Mouse (Mus musculus): ENCODE results near the gene Lrch4. TPM values are rescaled to one million over a fixed set of nuclear protein-coding genes. Genes with fewer than 3 reads are reported as not detected.

The Lrch4 gene
- 17.5 and 29.1 TPM in 2 replicates for polyA plus RNA-seq (2011; ENCODE audit: insufficient read length, low read depth, missing spikeins)

GRCm38 (mm10) chr5:137628498-137629305, at the start of gene Lrch4, which contains the start of the genes Fbxo24 and Gm20605:
Gene Lrch4, plus strand, starts transcription at chr5:137629121.
Gene Fbxo24, minus strand, starts transcription at chr5:137629002.
Gene Gm20605, plus strand, starts transcription at chr5:137629175.
- TF ChIP-seq POLR2A (IDR thresholded peaks at IDR 0.05; ENCODE audit: low read depth, low read length) (peak; percentile 93), CTCF (IDR thresholded peaks at IDR 0.05; ENCODE audit: borderline replicate concordance, insufficient read depth, low read length) (no peak)
- peaks cover 9% of the 10 kb centered on the region; the same call in 1 of the 2 replicates for H3K4me1 ChIP-seq (ENCODE audit: control insufficient read depth, insufficient read depth, low read length)
- H3K4me3 ChIP-seq (ENCODE audit: insufficient read depth, low read length): peak within 1 kb of the TSS; percentile 66

GRCm38 (mm10) chr5:137580246-137580645, 48.7 kb upstream of the Lrch4 start:
- Histone ChIP-seq H3K27ac (ENCODE audit: insufficient read depth, low read length) (no peak overlapping the region), H3K4me1 (ENCODE audit: control insufficient read depth, insufficient read depth, low read length) (no peaks in the 10 kb centered on the region)
- TF ChIP-seq CTCF (IDR thresholded peaks at IDR 0.05; ENCODE audit: borderline replicate concordance, insufficient read depth, low read length) (no peak), POLR2A (IDR thresholded peaks at IDR 0.05; ENCODE audit: low read depth, low read length) (no peak)

More at GRCm38 (mm10) chr5:137628498-137629305, at the start of gene Lrch4, which contains the start of the genes Fbxo24 and Gm20605:
- H3K27ac ChIP-seq (ENCODE audit: insufficient read depth, low read length): peak within 1 kb of the TSS; percentile 44

DNA sequence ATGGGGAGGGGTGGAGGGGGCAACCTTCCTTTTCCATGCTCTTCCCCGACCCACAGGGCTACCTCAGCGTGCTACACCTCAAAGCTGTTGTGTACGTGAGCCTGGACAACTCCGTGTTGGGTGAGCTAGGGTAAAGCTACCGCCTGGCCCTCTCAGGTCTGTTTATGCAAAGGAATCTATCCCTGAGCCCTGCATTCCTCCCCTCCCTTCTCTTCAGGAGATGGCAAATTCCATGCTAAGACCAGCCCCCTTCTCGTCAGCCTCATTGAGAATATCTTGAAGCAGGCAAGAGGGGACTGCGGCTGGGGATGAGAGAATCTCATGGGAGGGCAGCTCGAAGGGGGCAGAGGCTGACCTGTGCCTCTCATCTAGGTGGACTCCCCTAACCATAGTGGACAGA, 46.2 kb upstream of the Lrch4 start:
- H3K27ac ChIP-seq (ENCODE audit: insufficient read depth, low read length): no peak overlapping the region
- TF ChIP-seq POLR2A (IDR thresholded peaks at IDR 0.05; ENCODE audit: low read depth, low read length): no peak
- TF ChIP-seq CTCF (IDR thresholded peaks at IDR 0.05; ENCODE audit: borderline replicate concordance, insufficient read depth, low read length): no peak
- H3K4me3 ChIP-seq (ENCODE audit: insufficient read depth, low read length): no peak overlapping the region
- no peaks in the 10 kb centered on the region for H3K4me1 ChIP-seq (ENCODE audit: control insufficient read depth, insufficient read depth, low read length)

More at GRCm38 (mm10) chr5:137580246-137580645, 48.7 kb upstream of the Lrch4 start:
- H3K4me3 ChIP-seq (ENCODE audit: insufficient read depth, low read length): no peak overlapping the region

GRCm38 (mm10) chr5:137583670-137584169, 45.2 kb upstream of the Lrch4 start:
- Histone ChIP-seq H3K27ac (ENCODE audit: insufficient read depth, low read length) (no peak overlapping the region), H3K4me1 (ENCODE audit: control insufficient read depth, insufficient read depth, low read length) (no peaks in the 10 kb centered on the region)

DNA sequence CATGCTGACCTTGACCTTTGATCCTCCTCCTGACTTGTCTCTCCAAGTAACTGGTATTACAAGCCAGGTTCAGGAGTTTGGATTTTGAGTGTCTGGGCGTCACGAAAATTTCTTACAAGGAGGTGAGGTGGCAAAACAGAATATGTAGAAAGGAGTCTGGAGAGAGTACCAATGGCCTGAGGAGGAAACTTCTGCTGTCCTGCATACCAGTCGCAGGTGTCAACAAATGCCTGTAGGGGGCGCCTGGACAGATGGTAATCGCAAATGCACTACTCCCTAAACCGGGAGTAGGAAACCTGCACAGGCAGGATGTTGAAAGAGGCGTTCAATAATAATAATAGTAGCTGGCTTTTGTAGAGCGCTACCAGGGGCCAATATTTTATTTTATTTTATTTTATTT, 43.9 kb upstream of the Lrch4 start:
- no peaks in the 10 kb centered on the region for H3K4me1 ChIP-seq (ENCODE audit: control insufficient read depth, insufficient read depth, low read length)
- H3K4me3 ChIP-seq (ENCODE audit: insufficient read depth, low read length): no peak overlapping the region
- H3K27ac ChIP-seq (ENCODE audit: insufficient read depth, low read length): no peak overlapping the region
- TF ChIP-seq POLR2A (IDR thresholded peaks at IDR 0.05; ENCODE audit: low read depth, low read length): no peak
- 0 out of 2 replicates have a peak, but pooled peaks have one; percentile 6 for TF ChIP-seq CTCF (IDR thresholded peaks at IDR 0.05; ENCODE audit: borderline replicate concordance, insufficient read depth, low read length)

More at GRCm38 (mm10) chr5:137583670-137584169, 45.2 kb upstream of the Lrch4 start:
- TF ChIP-seq POLR2A (IDR thresholded peaks at IDR 0.05; ENCODE audit: low read depth, low read length): peak; percentile 37
- TF ChIP-seq CTCF (IDR thresholded peaks at IDR 0.05; ENCODE audit: borderline replicate concordance, insufficient read depth, low read length): no peak
- no peak overlapping the region for H3K4me3 ChIP-seq (ENCODE audit: insufficient read depth, low read length)

GRCm38 (mm10) chr5:137590507-137590906, 38.4 kb upstream of the Lrch4 start:
- H3K4me1 ChIP-seq (ENCODE audit: control insufficient read depth, insufficient read depth, low read length): no peaks in the 10 kb centered on the region
- TF ChIP-seq CTCF (IDR thresholded peaks at IDR 0.05; ENCODE audit: borderline replicate concordance, insufficient read depth, low read length) (no peak), POLR2A (IDR thresholded peaks at IDR 0.05; ENCODE audit: low read depth, low read length) (no peak)
- no peak overlapping the region for H3K4me3 ChIP-seq (ENCODE audit: insufficient read depth, low read length)
- H3K27ac ChIP-seq (ENCODE audit: insufficient read depth, low read length): no peak overlapping the region

GRCm38 (mm10) chr5:137595921-137596320, 33.0 kb upstream of the Lrch4 start:
- Histone ChIP-seq H3K4me3 (ENCODE audit: insufficient read depth, low read length) (no peak overlapping the region), H3K27ac (ENCODE audit: insufficient read depth, low read length) (no peak overlapping the region), H3K4me1 (ENCODE audit: control insufficient read depth, insufficient read depth, low read length) (0 out of 2 replicates have a peak, but pooled peaks cover 3% of the 10 kb centered on the region)
- TF ChIP-seq POLR2A (IDR thresholded peaks at IDR 0.05; ENCODE audit: low read depth, low read length): no peak
- no peak for TF ChIP-seq CTCF (IDR thresholded peaks at IDR 0.05; ENCODE audit: borderline replicate concordance, insufficient read depth, low read length)

DNA sequence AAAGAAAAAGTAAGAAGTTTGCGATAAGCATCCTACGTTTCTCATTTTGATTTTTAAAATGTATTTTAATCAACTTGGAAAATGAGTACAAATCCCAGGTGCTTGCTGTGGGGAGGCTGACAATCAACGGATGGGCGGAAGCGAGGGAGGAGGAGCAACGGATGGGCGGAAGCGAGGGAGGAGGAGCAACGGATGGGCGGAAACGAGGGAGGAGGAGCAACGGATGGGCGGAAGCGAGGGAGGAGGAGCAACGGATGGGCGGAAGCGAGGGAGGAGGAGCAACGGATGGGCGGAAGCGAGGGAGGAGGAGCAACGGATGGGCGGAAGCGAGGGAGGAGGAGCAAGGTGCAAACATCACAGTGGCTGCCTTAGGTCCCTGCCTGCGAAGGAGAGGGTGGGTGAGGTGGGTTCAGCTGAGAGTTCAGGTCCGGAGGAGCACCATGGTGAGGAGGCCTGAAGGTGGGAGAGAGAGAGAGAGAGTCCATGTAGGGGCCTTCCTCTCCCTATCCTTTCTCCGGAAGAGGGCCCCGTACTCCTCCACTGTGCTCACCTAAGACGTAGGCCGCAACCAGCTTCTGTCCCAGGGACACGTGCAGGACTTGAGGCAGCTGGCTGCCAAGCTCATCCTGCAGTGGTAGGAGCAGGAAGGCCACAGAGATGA, 32.2 kb upstream of the Lrch4 start:
- TF ChIP-seq POLR2A (IDR thresholded peaks at IDR 0.05; ENCODE audit: low read depth, low read length) (no peak), CTCF (IDR thresholded peaks at IDR 0.05; ENCODE audit: borderline replicate concordance, insufficient read depth, low read length) (no peak)
- Histone ChIP-seq H3K4me1 (ENCODE audit: control insufficient read depth, insufficient read depth, low read length) (0 out of 2 replicates have a peak, but pooled peaks cover 3% of the 10 kb centered on the region), H3K4me3 (ENCODE audit: insufficient read depth, low read length) (no peak overlapping the region), H3K27ac (ENCODE audit: insufficient read depth, low read length) (no peak overlapping the region)

- TF ChIP-seq POLR2A (IDR thresholded peaks at IDR 0.05; ENCODE audit: low read depth, low read length) (no peak), CTCF (IDR thresholded peaks at IDR 0.05; ENCODE audit: borderline replicate concordance, insufficient read depth, low read length) (no peak)
- Histone ChIP-seq H3K4me3 (ENCODE audit: insufficient read depth, low read length) (no peak overlapping the region), H3K4me1 (ENCODE audit: control insufficient read depth, insufficient read depth, low read length) (peaks cover 7% of the 10 kb centered on the region; the same call in 1 of the 2 replicates), H3K27ac (ENCODE audit: insufficient read depth, low read length) (no peak overlapping the region)
Measured at GRCm38 (mm10) chr5:137597625-137598024, 31.3 kb upstream of the Lrch4 start.

Measured in embryonic fibroblast, embryonic 13.5 days (primary cell).